Mouse (Mus musculus) monocyte, adult 5-6 weeks (primary cell): ENCODE data around the gene Taok1. TPM values are rescaled to one million over a fixed set of nuclear protein-coding genes. Genes with fewer than 3 reads are reported as not detected.
"Not testable (repeated sequence)": the region's sequence is repeated elsewhere in the genome, so short reads cannot be mapped to it uniquely, and the experiment has no call there.

Experiments used
- ATAC-seq: fragments of 153-309, 156-312 bp; replicated peaks from 2 replicates; pipeline ENCODE4 v1.8.0; 2017; ENCODE audit warnings: mild to moderate bottlenecking; ENCODE audit not compliant: low TSS enrichment, insufficient number of reproducible peaks, severe bottlenecking, poor library complexity, low FRiP score
- total RNA-seq: library from RNA; stranded (forward); fragments of 200-1000, 200-491, 200-594 nt; gene quantifications from 3 replicates; pipeline ENCODE4 v1.2.3, GENCODE M21; 2017

The Taok1 gene
- total RNA-seq, result 63.1 to 91.5 TPM (median 68.0 TPM) in 3 replicates

- ATAC-seq, result peak; percentile 94
Observed at GRCm38 (mm10) chr11:77607538-77608455, at the start of gene Taok1. Taok1 (minus strand) TSS chr11:77607815.

GRCm38 (mm10) chr11:77653406-77654190 lies 46.0 kb upstream of the Taok1 start:
- not testable (repeated sequence) for ATAC-seq

- ATAC-seq, result no peak
Observed at GRCm38 (mm10) chr11:77652484-77652883, 44.9 kb upstream of the Taok1 start.

GRCm38 (mm10) chr11:77648878-77649277 lies 41.3 kb upstream of the Taok1 start:
- no peak for ATAC-seq

- ATAC-seq, result no peak
Observed at GRCm38 (mm10) chr11:77645481-77645880, 37.9 kb upstream of the Taok1 start.

- no peak for ATAC-seq
Observed at GRCm38 (mm10) chr11:77641390-77641789, 33.8 kb upstream of the Taok1 start.

- ATAC-seq, result peak; percentile 93
Observed at GRCm38 (mm10) chr11:77630257-77630670, 22.6 kb upstream of the Taok1 start.

GRCm38 (mm10) chr11:77629476-77629875 lies 21.9 kb upstream of the Taok1 start:
- ATAC-seq, result 0 out of 2 replicates have a peak, but pooled peaks have one; percentile 44

GRCm38 (mm10) chr11:77626596-77627535 lies 19.3 kb upstream of the Taok1 start:
- no peak for ATAC-seq

GRCm38 (mm10) chr11:77625061-77625855 lies 17.6 kb upstream of the Taok1 start:
- ATAC-seq, result no peak; the same call in 1 of the 2 replicates

GRCm38 (mm10) chr11:77624441-77625060 lies 16.9 kb upstream of the Taok1 start:
- no peak for ATAC-seq

GRCm38 (mm10) chr11:77624002-77624401 lies 16.4 kb upstream of the Taok1 start:
- ATAC-seq, result no peak

- ATAC-seq, result no peak
Observed at GRCm38 (mm10) chr11:77621902-77622535, 14.4 kb upstream of the Taok1 start.

GRCm38 (mm10) chr11:77615084-77615624 lies 7.5 kb upstream of the Taok1 start:
- ATAC-seq, result no peak

- peak; percentile 59 for ATAC-seq
Observed at GRCm38 (mm10) chr11:77606835-77607537, 629 bp downstream of the Taok1 start.

- no peak for ATAC-seq
Observed at GRCm38 (mm10) chr11:77606469-77606834, 1.2 kb downstream of the Taok1 start.
